Mouse (Mus musculus): Measurements from ENCODE around the gene Eif4b.

GRCm38 (mm10) chr15:102116753-102117415 lies 43.3 kb downstream of the Eif4b start:
- TF ChIP-seq CTCF (IDR thresholded peaks at IDR 0.05; ENCODE audit: control insufficient read depth, insufficient read depth, insufficient replicate concordance, low read depth, low read length) = peak; percentile 6; the same call in 1 of the 2 replicates
- no peak; the same call in 1 of the 2 replicates for TF ChIP-seq POLR2A (IDR thresholded peaks at IDR 0.05; ENCODE audit: control insufficient read depth, low read depth, low read length)

Measured in testis, adult 2 months (tissue).